Mouse (Mus musculus) cerebellum, adult 2 months (tissue): ENCODE results near the gene Gle1.

ENCODE experiments used
- CTCF ChIP-seq: fragments of 200-500 bp; IDR thresholded peaks from 2 replicates; pipeline ENCODE4 v1.5.1; 2011; ENCODE audit warnings: low read depth, mild to moderate bottlenecking, control low read depth, low read length, moderate library complexity, borderline replicate concordance; ENCODE audit not compliant: insufficient read depth
- POLR2A ChIP-seq: fragments of 200-500 bp; IDR thresholded peaks from 2 replicates; pipeline ENCODE4 v1.6.1; 2011; ENCODE audit warnings: low read length, control low read depth, borderline replicate concordance; ENCODE audit not compliant: insufficient read depth

DNA sequence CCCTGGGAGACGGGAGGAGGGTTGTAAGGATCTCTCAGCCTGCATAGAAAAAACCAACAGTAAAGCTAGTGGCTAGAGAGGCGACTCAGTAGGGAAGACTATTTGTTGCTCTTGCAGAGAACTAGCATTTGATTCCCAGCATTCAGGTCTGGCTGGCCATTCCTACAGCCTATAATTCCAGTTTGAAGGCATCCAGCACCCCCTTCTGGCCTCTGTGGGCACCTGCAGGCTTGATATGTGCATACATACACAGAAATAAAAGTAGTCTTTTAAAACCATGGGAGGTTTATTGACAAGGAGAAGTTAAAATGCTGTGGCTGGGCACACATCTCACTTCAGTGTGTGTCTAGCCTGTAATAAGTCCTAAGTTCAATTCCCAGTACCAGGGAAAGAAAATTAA lies 25.2 kb upstream of the Gle1 start:
- TF ChIP-seq POLR2A (no peak), CTCF (peak; percentile 46; the same call in 1 of the 2 replicates)
